Mouse (Mus musculus): Measurements from ENCODE around the gene Ube2f. TPM values are rescaled to one million over a fixed set of nuclear protein-coding genes. Genes with fewer than 3 reads are reported as not detected.

Ube2f gene
- polyA plus RNA-seq, 1 experiment from 2014 or later: 78.7 TPM

- 61% methylated on average over 4 of the region's 4 CpGs for WGBS
- peaks cover 12% of the 10 kb centered on the region for H3K4me1 ChIP-seq (ENCODE audit: control insufficient read depth, insufficient read depth, low read length)
- H3K36me3 ChIP-seq (ENCODE audit: control insufficient read depth, insufficient read depth, low read length): no peaks in the 10 kb centered on the region
- no peak for DNase-seq (ENCODE audit: low spot score)
- no peaks in the 10 kb centered on the region for H3K27me3 ChIP-seq (replicated peaks; ENCODE audit: control insufficient read depth, insufficient read depth, low read length)
- H3K4me3 ChIP-seq (ENCODE audit: low read depth, low read length): no peak overlapping the region
- ATAC-seq (ENCODE audit: low read depth): no peak
- no peak overlapping the region for H3K9ac ChIP-seq (ENCODE audit: low read depth, low read length)
- no peak overlapping the region for H3K4me2 ChIP-seq (ENCODE audit: low read depth, low read length)
- peak overlapping the region; percentile 81; the same call in 1 of the 2 replicates for H3K27ac ChIP-seq (replicated peaks; ENCODE audit: low read depth, low read length)
- no peaks in the 10 kb centered on the region for H3K9me3 ChIP-seq (ENCODE audit: control insufficient read depth, low read length)
Measured at GRCm38 (mm10) chr1:91226562-91226961, 23.5 kb upstream of the Ube2f start.

- H3K27ac ChIP-seq (replicated peaks; ENCODE audit: low read depth, low read length): peak overlapping the region; percentile 81
- no peaks in the 10 kb centered on the region for H3K36me3 ChIP-seq (ENCODE audit: control insufficient read depth, insufficient read depth, low read length)
- ATAC-seq (ENCODE audit: low read depth) (peak; percentile 30; the same call in 1 of the 2 replicates), DNase-seq (ENCODE audit: low spot score) (peak; percentile 80)
- H3K27me3 ChIP-seq (replicated peaks; ENCODE audit: control insufficient read depth, insufficient read depth, low read length): no peaks in the 10 kb centered on the region
- H3K4me3 ChIP-seq (ENCODE audit: low read depth, low read length): no peak overlapping the region
- no peak overlapping the region for H3K4me2 ChIP-seq (ENCODE audit: low read depth, low read length)
- WGBS: 39% methylated on average over 15 of the region's 15 CpGs
- H3K4me1 ChIP-seq (ENCODE audit: control insufficient read depth, insufficient read depth, low read length): peaks cover 12% of the 10 kb centered on the region
- no peaks in the 10 kb centered on the region for H3K9me3 ChIP-seq (ENCODE audit: control insufficient read depth, low read length)
- no peak overlapping the region for H3K9ac ChIP-seq (ENCODE audit: low read depth, low read length)
Measured at GRCm38 (mm10) chr1:91227381-91228054, 22.6 kb upstream of the Ube2f start.

GRCm38 (mm10) chr1:91231142-91231541 lies 19.0 kb upstream of the Ube2f start:
- Histone ChIP-seq H3K4me1 (ENCODE audit: control insufficient read depth, insufficient read depth, low read length) (peaks cover 12% of the 10 kb centered on the region), H3K4me2 (ENCODE audit: low read depth, low read length) (no peak overlapping the region), H3K27me3 (replicated peaks; ENCODE audit: control insufficient read depth, insufficient read depth, low read length) (no peaks in the 10 kb centered on the region), H3K36me3 (ENCODE audit: control insufficient read depth, insufficient read depth, low read length) (no peaks in the 10 kb centered on the region), H3K4me3 (ENCODE audit: low read depth, low read length) (no peak overlapping the region), H3K27ac (replicated peaks; ENCODE audit: low read depth, low read length) (no peak overlapping the region), H3K9me3 (ENCODE audit: control insufficient read depth, low read length) (no peaks in the 10 kb centered on the region), H3K9ac (ENCODE audit: low read depth, low read length) (no peak overlapping the region)
- DNase-seq (ENCODE audit: low spot score) (peak; percentile 45), ATAC-seq (ENCODE audit: low read depth) (peak; percentile 67; the same call in 1 of the 2 replicates)
- 55% methylated on average over 6 of the region's 6 CpGs for WGBS

- Histone ChIP-seq H3K4me2 (ENCODE audit: low read depth, low read length) (no peak overlapping the region), H3K9ac (ENCODE audit: low read depth, low read length) (no peak overlapping the region), H3K27me3 (replicated peaks; ENCODE audit: control insufficient read depth, insufficient read depth, low read length) (no peaks in the 10 kb centered on the region), H3K9me3 (ENCODE audit: control insufficient read depth, low read length) (no peaks in the 10 kb centered on the region), H3K36me3 (ENCODE audit: control insufficient read depth, insufficient read depth, low read length) (no peaks in the 10 kb centered on the region), H3K27ac (replicated peaks; ENCODE audit: low read depth, low read length) (no peak overlapping the region), H3K4me3 (ENCODE audit: low read depth, low read length) (no peak overlapping the region), H3K4me1 (ENCODE audit: control insufficient read depth, insufficient read depth, low read length) (peaks cover 12% of the 10 kb centered on the region)
- WGBS: 54% methylated on average over 5 of the region's 5 CpGs
- DNase-seq (ENCODE audit: low spot score) (no peak), ATAC-seq (ENCODE audit: low read depth) (no peak)
Measured at GRCm38 (mm10) chr1:91231896-91232295, 18.2 kb upstream of the Ube2f start.

GRCm38 (mm10) chr1:91235395-91235794 lies 14.7 kb upstream of the Ube2f start:
- 71% methylated on average over 5 of the region's 5 CpGs for WGBS
- Histone ChIP-seq H3K27ac (replicated peaks; ENCODE audit: low read depth, low read length) (no peak overlapping the region), H3K4me2 (ENCODE audit: low read depth, low read length) (no peak overlapping the region), H3K9ac (ENCODE audit: low read depth, low read length) (no peak overlapping the region), H3K36me3 (ENCODE audit: control insufficient read depth, insufficient read depth, low read length) (no peaks in the 10 kb centered on the region), H3K9me3 (ENCODE audit: control insufficient read depth, low read length) (no peaks in the 10 kb centered on the region), H3K4me3 (ENCODE audit: low read depth, low read length) (no peak overlapping the region), H3K4me1 (ENCODE audit: control insufficient read depth, insufficient read depth, low read length) (no peaks in the 10 kb centered on the region), H3K27me3 (replicated peaks; ENCODE audit: control insufficient read depth, insufficient read depth, low read length) (no peaks in the 10 kb centered on the region)
- no peak for ATAC-seq (ENCODE audit: low read depth)
- DNase-seq (ENCODE audit: low spot score): no peak

GRCm38 (mm10) chr1:91237676-91238075 lies 12.4 kb upstream of the Ube2f start:
- Histone ChIP-seq H3K4me1 (ENCODE audit: control insufficient read depth, insufficient read depth, low read length) (no peaks in the 10 kb centered on the region), H3K4me3 (ENCODE audit: low read depth, low read length) (no peak overlapping the region), H3K27ac (replicated peaks; ENCODE audit: low read depth, low read length) (no peak overlapping the region), H3K9ac (ENCODE audit: low read depth, low read length) (no peak overlapping the region), H3K27me3 (replicated peaks; ENCODE audit: control insufficient read depth, insufficient read depth, low read length) (no peaks in the 10 kb centered on the region), H3K9me3 (ENCODE audit: control insufficient read depth, low read length) (no peaks in the 10 kb centered on the region), H3K4me2 (ENCODE audit: low read depth, low read length) (no peak overlapping the region), H3K36me3 (ENCODE audit: control insufficient read depth, insufficient read depth, low read length) (no peaks in the 10 kb centered on the region)
- no peak for ATAC-seq (ENCODE audit: low read depth)
- no peak for DNase-seq (ENCODE audit: low spot score)
- 75% methylated on average over 6 of the region's 6 CpGs for WGBS

GRCm38 (mm10) chr1:91239112-91239511 lies 11.0 kb upstream of the Ube2f start:
- DNase-seq (ENCODE audit: low spot score): no peak
- H3K9me3 ChIP-seq (ENCODE audit: control insufficient read depth, low read length): no peaks in the 10 kb centered on the region
- H3K4me3 ChIP-seq (ENCODE audit: low read depth, low read length): no peak overlapping the region
- ATAC-seq (ENCODE audit: low read depth): peak; percentile 62; the same call in 1 of the 2 replicates
- H3K9ac ChIP-seq (ENCODE audit: low read depth, low read length): no peak overlapping the region
- H3K27ac ChIP-seq (replicated peaks; ENCODE audit: low read depth, low read length): no peak overlapping the region
- H3K4me1 ChIP-seq (ENCODE audit: control insufficient read depth, insufficient read depth, low read length): no peaks in the 10 kb centered on the region
- no peak overlapping the region for H3K4me2 ChIP-seq (ENCODE audit: low read depth, low read length)
- no peaks in the 10 kb centered on the region for H3K27me3 ChIP-seq (replicated peaks; ENCODE audit: control insufficient read depth, insufficient read depth, low read length)
- WGBS: 14% methylated on average over 5 of the region's 5 CpGs
- H3K36me3 ChIP-seq (ENCODE audit: control insufficient read depth, insufficient read depth, low read length): no peaks in the 10 kb centered on the region

GRCm38 (mm10) chr1:91239800-91240199 lies 10.3 kb upstream of the Ube2f start:
- DNase-seq (ENCODE audit: low spot score): no peak
- no peak for ATAC-seq (ENCODE audit: low read depth)
- no peak overlapping the region for H3K9ac ChIP-seq (ENCODE audit: low read depth, low read length)
- H3K4me1 ChIP-seq (ENCODE audit: control insufficient read depth, insufficient read depth, low read length): no peaks in the 10 kb centered on the region
- no peak overlapping the region for H3K27ac ChIP-seq (replicated peaks; ENCODE audit: low read depth, low read length)
- no peak overlapping the region for H3K4me3 ChIP-seq (ENCODE audit: low read depth, low read length)
- H3K27me3 ChIP-seq (replicated peaks; ENCODE audit: control insufficient read depth, insufficient read depth, low read length): no peaks in the 10 kb centered on the region
- H3K4me2 ChIP-seq (ENCODE audit: low read depth, low read length): no peak overlapping the region
- H3K36me3 ChIP-seq (ENCODE audit: control insufficient read depth, insufficient read depth, low read length): no peaks in the 10 kb centered on the region
- no peaks in the 10 kb centered on the region for H3K9me3 ChIP-seq (ENCODE audit: control insufficient read depth, low read length)
- 66% methylated on average over 1 of the region's 1 CpGs for WGBS

GRCm38 (mm10) chr1:91240685-91241084 lies 9.4 kb upstream of the Ube2f start:
- Histone ChIP-seq H3K9ac (ENCODE audit: low read depth, low read length) (no peak overlapping the region), H3K27me3 (replicated peaks; ENCODE audit: control insufficient read depth, insufficient read depth, low read length) (no peaks in the 10 kb centered on the region), H3K4me2 (ENCODE audit: low read depth, low read length) (no peak overlapping the region), H3K4me1 (ENCODE audit: control insufficient read depth, insufficient read depth, low read length) (no peaks in the 10 kb centered on the region), H3K27ac (replicated peaks; ENCODE audit: low read depth, low read length) (no peak overlapping the region), H3K4me3 (ENCODE audit: low read depth, low read length) (no peak overlapping the region), H3K36me3 (ENCODE audit: control insufficient read depth, insufficient read depth, low read length) (no peaks in the 10 kb centered on the region), H3K9me3 (ENCODE audit: control insufficient read depth, low read length) (no peaks in the 10 kb centered on the region)
- no peak for ATAC-seq (ENCODE audit: low read depth)
- no peak for DNase-seq (ENCODE audit: low spot score)
- WGBS: 95% methylated on average over 1 of the region's 1 CpGs

Data from embryonic facial prominence, embryonic 14.5 days (tissue).